ENCODE assay signal across 8 mouse cellular contexts in genomic region chr16:16357908-16358307, GRCm38 (mm10). TPM values are rescaled to one million over a fixed set of nuclear protein-coding genes. Genes with fewer than 3 reads are reported as not detected.
A peak's percentile ranks its signal among the peaks of the same experiment; 100 is the strongest.
DNase-seq lines count a peak whose midpoint lies in the region; ATAC-seq and TF ChIP-seq lines count a peak whose summit lies in the region.

No protein-coding gene starts in this region.

- intact Hi-C loops in heart, postnatal 36 days (cut with DNase I): loop anchor here (2.0 kb wide), 2 partner anchors 55 to 211 kb away; partner anchors contain the start of gene Yars2

- peak overlapping the region; percentile 92 for H3K4me3 ChIP-seq in forebrain, embryonic 10.5 days
- peak overlapping the region; percentile 98 for H3K4me3 ChIP-seq in midbrain, postnatal 0 days (ENCODE audit: low read depth, low read length)

- peak overlapping the region; percentile 93 for H3K27ac ChIP-seq in forebrain, embryonic 10.5 days
- no peak overlapping the region for H3K27ac ChIP-seq in midbrain, postnatal 0 days (ENCODE audit: low read depth, low read length)

- ATAC-seq in midbrain, postnatal 0 days (ENCODE audit: low FRiP score): no peak

- WGBS in forebrain, embryonic 10.5 days: 17% methylated on average over 6 of the region's 6 CpGs
- 10% methylated on average over 6 of the region's 6 CpGs for WGBS in midbrain, postnatal 0 days

- H3K9ac ChIP-seq in midbrain, postnatal 0 days (replicated peaks; ENCODE audit: low read length, poor library complexity, severe bottlenecking): peak overlapping the region; percentile 94

- peaks cover 8% of the 10 kb centered on the region; the same call in 1 of the 2 replicates for H3K9me3 ChIP-seq in forebrain, embryonic 10.5 days
- no peaks in the 10 kb centered on the region for H3K9me3 ChIP-seq in midbrain, postnatal 0 days (ENCODE audit: low read length)

- TF ChIP-seq CTCF in midbrain, postnatal 0 days (IDR thresholded peaks at IDR 0.05): peak; percentile 65

- H3K36me3 ChIP-seq in forebrain, embryonic 10.5 days (replicated peaks): peaks cover 11% of the 10 kb centered on the region
- H3K36me3 ChIP-seq in midbrain, postnatal 0 days (ENCODE audit: insufficient read depth, low read length): no peaks in the 10 kb centered on the region

- peak; percentile 85 for DNase-seq in heart, adult 11 months
- no peak for DNase-seq in heart, postnatal 36 days
- peak; percentile 12 for DNase-seq in MEL-GATA-1-ER (ENCODE audit: extremely low read depth, low read depth)
- no peak for DNase-seq in forebrain, embryonic 10.5 days (ENCODE audit: extremely low spot score, low spot score)
- DNase-seq in kidney, postnatal 10 days: peak; percentile 8
- DNase-seq in midbrain, postnatal 0 days (ENCODE audit: low spot score): peak; percentile 19
- DNase-seq in c-Kit-positive CD71-positive TER-119-positive erythroid progenitor cells, embryonic 14.5 days (ENCODE audit: low spot score): no peak
- DNase-seq in adrenal gland, adult 18-20 months (ENCODE audit: low spot score in 2 of 2): no peak

- no peaks in the 10 kb centered on the region for H3K27me3 ChIP-seq in forebrain, embryonic 10.5 days (ENCODE audit: poor library complexity, severe bottlenecking)
- H3K27me3 ChIP-seq in midbrain, postnatal 0 days (ENCODE audit: insufficient read depth, low read length): no peaks in the 10 kb centered on the region

- peaks cover 11% of the 10 kb centered on the region for H3K4me1 ChIP-seq in forebrain, embryonic 10.5 days
- no peaks in the 10 kb centered on the region for H3K4me1 ChIP-seq in midbrain, postnatal 0 days (ENCODE audit: insufficient read depth, low read length)

- peak overlapping the region; percentile 51 for H3K4me2 ChIP-seq in midbrain, postnatal 0 days (ENCODE audit: low read depth, low read length, poor library complexity, severe bottlenecking)

RNA-seq across cellular contexts. Expression of gene Dnm1l, which starts 0.9 kb away (rescaled TPM):
- total RNA-seq in heart, postnatal 36 days (2021): 10 to 100 TPM; 92.3 to 94.5 TPM
- polyA plus RNA-seq in forebrain, embryonic 10.5 days (2016; fragmentation: Nextera tagmentation; extraction: Ambion mirVana): 55.8 and 56.5 TPM in 2 replicates
- total RNA-seq in midbrain, postnatal 0 days (2014; rRNA removed): 91.1 and 128 TPM in 2 replicates
- polyA plus RNA-seq in midbrain, postnatal 0 days (2015; fragmentation: Nextera tagmentation; extraction: Ambion mirVana): 112 and 127 TPM in 2 replicates
- total RNA-seq in adrenal gland, adult 18-20 months (2021): 10 to 100 TPM; 82.1 to 82.8 TPM

RNA-seq across cellular contexts. Expression of gene Yars2, which starts 55.1 kb away (rescaled TPM):
- total RNA-seq in heart, postnatal 36 days (2021): 10 to 100 TPM; 36.9 to 39.7 TPM
- polyA plus RNA-seq in forebrain, embryonic 10.5 days (2016; fragmentation: Nextera tagmentation; extraction: Ambion mirVana): 47.8 and 49.5 TPM in 2 replicates
- 30.5 and 34.7 TPM in 2 replicates for total RNA-seq in midbrain, postnatal 0 days (2014; rRNA removed)
- polyA plus RNA-seq in midbrain, postnatal 0 days (2015; fragmentation: Nextera tagmentation; extraction: Ambion mirVana): 25.4 and 26.7 TPM in 2 replicates
- 10 to 100 TPM; 31.1 to 35.7 TPM for total RNA-seq in adrenal gland, adult 18-20 months (2021)

Comparison
In these comparisons a context has a peak if more than half of its experiments do, and no peak if none do; other contexts are left out.
1. DNase-seq: peak in heart, adult 11 months (single experiment), MEL-GATA-1-ER (single experiment), kidney, postnatal 10 days (single experiment) and midbrain, postnatal 0 days (single experiment); none in heart, postnatal 36 days (0 of 2), forebrain, embryonic 10.5 days (single experiment), c-Kit-positive CD71-positive TER-119-positive erythroid progenitor cells, embryonic 14.5 days (single experiment) and adrenal gland, adult 18-20 months (0 of 2).